Mouse (Mus musculus) C2C12 (cell line): ENCODE measurements around the gene Fastk.
A peak's percentile ranks its signal among the peaks of the same experiment; 100 is the strongest.

Source experiments
- CTCF ChIP-seq: IDR thresholded peaks from one replicate; pipeline ENCODE4 v1.5.1; 2011; ENCODE audit not compliant: control insufficient read depth, insufficient read depth, insufficient read length
- MYOG ChIP-seq: IDR thresholded peaks from one replicate; pipeline ENCODE4 v1.6.1; 2011; ENCODE audit not compliant: control insufficient read depth, insufficient read length; ENCODE audit errors: extremely low read depth

- TF ChIP-seq MYOG, result no peak
- peak; percentile 72 for TF ChIP-seq CTCF
These were observed 51.6 kb downstream of the Fastk start, which contains the start of gene Abcb8 for GRCm38 (mm10) chr5:24393392-24393997.
